Comparison of ENCODE assay signal across 11 mouse cellular contexts in genomic region chr11:44866476-44867149, GRCm38 (mm10).
DNase-seq lines count a peak whose midpoint lies in the region; ATAC-seq and TF ChIP-seq lines count a peak whose summit lies in the region.
"Had no signal": no experiment of that assay in that cellular context is flagged by ENCODE, and none has a peak within 500 bp of the region (broad histone marks: within the 10 kb centered on the region; RNA-seq: fewer than 3 reads in every experiment).

No protein-coding gene starts in this region.

- H3K36me3 ChIP-seq in forebrain, embryonic 13.5 days (ENCODE audit: poor library complexity, severe bottlenecking): no peaks in the 10 kb centered on the region
- no peaks in the 10 kb centered on the region for H3K36me3 ChIP-seq in forebrain, embryonic 12.5 days (replicated peaks)
- H3K36me3 ChIP-seq in forebrain, postnatal 0 days (ENCODE audit: insufficient read depth): no peaks in the 10 kb centered on the region
- H3K36me3 ChIP-seq in hindbrain, embryonic 11.5 days (ENCODE audit: control insufficient read depth, insufficient read depth, low read length): no peaks in the 10 kb centered on the region
- H3K36me3 ChIP-seq in kidney, embryonic 15.5 days: no peaks in the 10 kb centered on the region
- H3K36me3 ChIP-seq: G1E; limb, embryonic 15.5 days had no signal

- no peaks in the 10 kb centered on the region for H3K9me3 ChIP-seq in forebrain, embryonic 13.5 days (replicated peaks)
- H3K9me3 ChIP-seq in forebrain, embryonic 12.5 days: no peaks in the 10 kb centered on the region
- no peaks in the 10 kb centered on the region for H3K9me3 ChIP-seq in forebrain, postnatal 0 days (ENCODE audit: low read length)
- H3K9me3 ChIP-seq in hindbrain, embryonic 11.5 days (ENCODE audit: control insufficient read depth, low read length): no peaks in the 10 kb centered on the region
- H3K9me3 ChIP-seq in kidney, embryonic 15.5 days (replicated peaks): no peaks in the 10 kb centered on the region
- H3K9me3 ChIP-seq: G1E; limb, embryonic 15.5 days had no signal

- no peak for TF ChIP-seq CTCF in forebrain, postnatal 0 days (IDR thresholded peaks at IDR 0.05; ENCODE audit: low read depth)
- TF ChIP-seq CTCF in layer of hippocampus, adult 2 months (conservative IDR thresholded peaks at IDR 0.05): no peak

- no peak overlapping the region for H3K9ac ChIP-seq in forebrain, embryonic 13.5 days
- no peak overlapping the region for H3K9ac ChIP-seq in forebrain, embryonic 12.5 days
- H3K9ac ChIP-seq in forebrain, postnatal 0 days: no peak overlapping the region
- H3K9ac ChIP-seq in hindbrain, embryonic 11.5 days (ENCODE audit: low read depth, low read length): no peak overlapping the region
- no peak overlapping the region for H3K9ac ChIP-seq in kidney, embryonic 15.5 days
- H3K9ac ChIP-seq: limb, embryonic 15.5 days had no signal

- ATAC-seq in forebrain, embryonic 13.5 days: peak; percentile 80
- ATAC-seq in forebrain, embryonic 12.5 days (ENCODE audit: low FRiP score): no peak
- peak; percentile 55; the same call in 1 of the 2 replicates for ATAC-seq in forebrain, postnatal 0 days
- no peak for ATAC-seq in hindbrain, embryonic 11.5 days (ENCODE audit: low FRiP score)
- no peak for ATAC-seq in kidney, embryonic 15.5 days (replicated peaks; ENCODE audit: low FRiP score)

- DNase-seq in cerebellum, adult 11 months: peak; percentile 64
- DNase-seq in forebrain, postnatal 0 days: peak; percentile 9
- no peak for DNase-seq in hindbrain, embryonic 11.5 days (ENCODE audit: low spot score)
- DNase-seq in layer of hippocampus, adult 2 months (ENCODE audit: low spot score in 2 of 2): no peak
- no peak for DNase-seq in natural killer cell, adult 2 months (ENCODE audit: low spot score in 2 of 2)
- DNase-seq: adrenal gland, postnatal 14 days had no signal

- H3K4me3 ChIP-seq in forebrain, embryonic 13.5 days: no peak overlapping the region
- no peak overlapping the region for H3K4me3 ChIP-seq in forebrain, embryonic 12.5 days (replicated peaks)
- H3K4me3 ChIP-seq in forebrain, postnatal 0 days (ENCODE audit: low read depth, low read length): no peak overlapping the region
- no peak overlapping the region for H3K4me3 ChIP-seq in hindbrain, embryonic 11.5 days (ENCODE audit: low read depth, low read length)
- no peak overlapping the region for H3K4me3 ChIP-seq in layer of hippocampus, adult 2 months
- H3K4me3 ChIP-seq in kidney, embryonic 15.5 days (replicated peaks): no peak overlapping the region
- H3K4me3 ChIP-seq: limb, embryonic 15.5 days had no signal

- H3K27me3 ChIP-seq in forebrain, embryonic 13.5 days: no peaks in the 10 kb centered on the region; the same call in none of the 2 replicates
- H3K27me3 ChIP-seq in forebrain, embryonic 12.5 days: no peaks in the 10 kb centered on the region
- H3K27me3 ChIP-seq in forebrain, postnatal 0 days (ENCODE audit: insufficient read depth, low read length): no peaks in the 10 kb centered on the region; the same call in 1 of the 2 replicates
- H3K27me3 ChIP-seq in hindbrain, embryonic 11.5 days (ENCODE audit: control insufficient read depth, insufficient read depth, low read length): no peaks in the 10 kb centered on the region
- no peaks in the 10 kb centered on the region for H3K27me3 ChIP-seq in kidney, embryonic 15.5 days
- H3K27me3 ChIP-seq: limb, embryonic 15.5 days had no signal

- 62% methylated on average over 14 of the region's 14 CpGs for WGBS in forebrain, embryonic 13.5 days
- WGBS in forebrain, embryonic 12.5 days: 75% methylated on average over 14 of the region's 14 CpGs
- WGBS in forebrain, postnatal 0 days: 55% methylated on average over 14 of the region's 14 CpGs
- 61% methylated on average over 14 of the region's 14 CpGs for WGBS in hindbrain, embryonic 11.5 days
- 55% methylated on average over 14 of the region's 14 CpGs for WGBS in kidney, embryonic 15.5 days

- H3K27ac ChIP-seq in forebrain, embryonic 13.5 days: no peak overlapping the region; the same call in 1 of the 2 replicates
- H3K27ac ChIP-seq in forebrain, embryonic 12.5 days: no peak overlapping the region; the same call in 1 of the 2 replicates
- no peak overlapping the region for H3K27ac ChIP-seq in forebrain, postnatal 0 days (ENCODE audit: low read depth, low read length)
- 0 out of 2 replicates have a peak overlapping the region, but pooled peaks have one; percentile 12 for H3K27ac ChIP-seq in hindbrain, embryonic 11.5 days (ENCODE audit: low read depth, low read length)
- no peak overlapping the region for H3K27ac ChIP-seq in layer of hippocampus, adult 2 months
- no peak overlapping the region for H3K27ac ChIP-seq in kidney, embryonic 15.5 days
- H3K27ac ChIP-seq: limb, embryonic 15.5 days had no signal

- no peak overlapping the region for H3K4me2 ChIP-seq in forebrain, embryonic 13.5 days
- no peak overlapping the region for H3K4me2 ChIP-seq in forebrain, embryonic 12.5 days
- no peak overlapping the region for H3K4me2 ChIP-seq in forebrain, postnatal 0 days (ENCODE audit: low read depth)
- H3K4me2 ChIP-seq in hindbrain, embryonic 11.5 days (replicated peaks; ENCODE audit: low read depth, low read length): no peak overlapping the region
- no peak overlapping the region for H3K4me2 ChIP-seq in kidney, embryonic 15.5 days
- H3K4me2 ChIP-seq: limb, embryonic 15.5 days had no signal

- H3K4me1 ChIP-seq in forebrain, embryonic 13.5 days: peaks cover 15% of the 10 kb centered on the region; the same call in 1 of the 2 replicates
- 0 out of 2 replicates have a peak, but pooled peaks cover 6% of the 10 kb centered on the region for H3K4me1 ChIP-seq in forebrain, embryonic 12.5 days
- H3K4me1 ChIP-seq in forebrain, postnatal 0 days (ENCODE audit: insufficient read depth): no peaks in the 10 kb centered on the region
- H3K4me1 ChIP-seq in hindbrain, embryonic 11.5 days (replicated peaks; ENCODE audit: control insufficient read depth, insufficient read depth, low read length): no peaks in the 10 kb centered on the region
- peaks cover 6% of the 10 kb centered on the region; the same call in 1 of the 2 replicates for H3K4me1 ChIP-seq in kidney, embryonic 15.5 days
- H3K4me1 ChIP-seq: limb, embryonic 15.5 days had no signal

Comparison
In these comparisons a context has a peak if more than half of its experiments do, and no peak if none do; other contexts are left out.
1. ATAC-seq: peak in forebrain, embryonic 13.5 days (single experiment) and forebrain, postnatal 0 days (single experiment); none in forebrain, embryonic 12.5 days (single experiment), hindbrain, embryonic 11.5 days (single experiment) and kidney, embryonic 15.5 days (single experiment).
2. DNase-seq: peak in cerebellum, adult 11 months (single experiment) and forebrain, postnatal 0 days (single experiment); none in hindbrain, embryonic 11.5 days (single experiment), layer of hippocampus, adult 2 months (0 of 2) and natural killer cell, adult 2 months (0 of 2).